Mouse (Mus musculus) bone marrow macrophage, adult 2 months (primary cell): ENCODE results near the gene Rcc1l.

Experiments used
- CTCF ChIP-seq: IDR thresholded peaks from 2 replicates; pipeline ENCODE4 v1.5.1; 2012; ENCODE audit warnings: low read depth, mild to moderate bottlenecking, low read length, moderate library complexity
- POLR2A ChIP-seq: IDR thresholded peaks from 2 replicates; pipeline ENCODE4 v1.6.1; 2012; ENCODE audit warnings: mild to moderate bottlenecking, low read depth, low read length, borderline replicate concordance

DNA sequence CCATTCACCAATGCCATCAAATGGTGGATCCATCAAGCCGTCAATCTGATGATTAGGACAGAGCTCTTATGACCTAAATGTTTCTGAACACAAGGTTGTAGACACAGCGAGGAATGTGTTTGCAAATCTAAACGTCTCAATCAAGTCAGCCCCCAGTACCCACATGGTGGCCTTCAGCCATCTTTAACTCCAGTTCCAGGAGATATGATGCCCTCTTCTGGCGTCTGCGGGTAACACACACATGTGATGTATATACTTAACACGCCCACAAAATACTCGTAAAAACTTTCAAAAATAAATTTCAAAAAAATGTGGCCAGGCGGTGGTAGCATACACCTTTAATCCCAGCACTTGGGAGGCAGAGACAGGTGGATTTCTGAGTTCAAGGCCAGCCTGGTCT is 31.6 kb downstream of the Rcc1l start:
- TF ChIP-seq CTCF = no peak
- TF ChIP-seq POLR2A = no peak
